Mouse (Mus musculus) CH12.LX (cell line): ENCODE results near the gene Pigg.

Experiments
- CHD2 ChIP-seq: IDR thresholded peaks from 2 replicates; pipeline ENCODE4 v1.6.1; 2011; ENCODE audit warnings: low read length, improper control_type of control experiment
- CTCF ChIP-seq, 2 experiments: IDR thresholded peaks in 1 of 2; conservative IDR thresholded peaks in 1 of 2; 2 replicates each; pipeline ENCODE4 v1.5.1; 2011 to 2012; ENCODE audit warnings: low read depth in 2 of 2, low read length in 2 of 2, improper control_type of control experiment in 1 of 2, inconsistent platforms in 1 of 2, mild to moderate bottlenecking in 1 of 2, moderate library complexity in 1 of 2
- ETS1 ChIP-seq: conservative IDR thresholded peaks from 2 replicates; pipeline ENCODE4 v1.6.1; 2012; ENCODE audit warnings: low read depth, mild to moderate bottlenecking, inconsistent platforms, low read length, improper control_type of control experiment, moderate library complexity
- GABPA ChIP-seq: IDR thresholded peaks from 2 replicates; pipeline ENCODE4 v1.6.1; 2012; ENCODE audit warnings: low read depth, low read length, improper control_type of control experiment, inconsistent platforms; ENCODE audit not compliant: insufficient replicate concordance
- MAFK ChIP-seq: IDR thresholded peaks from 2 replicates; pipeline ENCODE4 v1.6.1; 2011; ENCODE audit warnings: low read length, improper control_type of control experiment; ENCODE audit not compliant: insufficient replicate concordance
- MAX ChIP-seq: IDR thresholded peaks from 2 replicates; pipeline ENCODE4 v1.6.1; 2011; ENCODE audit warnings: low read length, improper control_type of control experiment
- POLR2AphosphoS2 ChIP-seq: IDR thresholded peaks from 2 replicates; pipeline ENCODE4 v1.6.1; 2011; ENCODE audit warnings: low read depth, low read length, improper control_type of control experiment

- no peak for TF ChIP-seq ETS1
- no peak for TF ChIP-seq CTCF (conservative IDR thresholded peaks at IDR 0.05 in 1 of 2, IDR thresholded peaks at IDR 0.05 in 1 of 2; ENCODE audit: low read depth in 2 of 2, low read length in 2 of 2)
- TF ChIP-seq GABPA, result no peak
- no peak for TF ChIP-seq MAX
- no peak for TF ChIP-seq MAFK
- no peak for TF ChIP-seq CHD2
- no peak for TF ChIP-seq POLR2AphosphoS2
Measured at GRCm38 (mm10) chr5:108331051-108331450, 18.6 kb downstream of the Pigg start.
